Mouse (Mus musculus): ENCODE measurements around the gene Lce1b.

Lce1b gene

DNA sequence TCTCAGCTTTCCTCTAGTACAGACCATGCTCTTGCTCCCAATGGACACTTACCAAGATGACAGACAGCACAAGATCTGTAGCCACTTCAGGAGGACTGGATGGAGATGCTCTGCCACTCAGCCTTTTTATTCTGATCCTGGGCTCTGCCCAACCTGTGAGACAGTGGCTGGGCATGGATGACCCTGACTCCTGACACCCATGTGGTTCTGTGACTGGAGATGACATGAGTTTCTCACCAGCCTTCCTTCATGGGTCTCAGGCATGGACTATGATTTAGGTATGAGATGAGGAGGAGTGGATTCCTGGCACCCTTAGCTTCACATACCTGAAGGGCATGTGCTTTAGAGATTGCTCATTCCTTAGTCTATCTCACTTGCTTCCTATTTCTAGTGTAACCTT, at the start of gene Lce1b:
Gene Lce1b, minus strand, starts transcription at position 101 of the 400 bp plus-strand sequence.
- no peak for DNase-seq (ENCODE audit: low spot score in 2 of 2)

DNA sequence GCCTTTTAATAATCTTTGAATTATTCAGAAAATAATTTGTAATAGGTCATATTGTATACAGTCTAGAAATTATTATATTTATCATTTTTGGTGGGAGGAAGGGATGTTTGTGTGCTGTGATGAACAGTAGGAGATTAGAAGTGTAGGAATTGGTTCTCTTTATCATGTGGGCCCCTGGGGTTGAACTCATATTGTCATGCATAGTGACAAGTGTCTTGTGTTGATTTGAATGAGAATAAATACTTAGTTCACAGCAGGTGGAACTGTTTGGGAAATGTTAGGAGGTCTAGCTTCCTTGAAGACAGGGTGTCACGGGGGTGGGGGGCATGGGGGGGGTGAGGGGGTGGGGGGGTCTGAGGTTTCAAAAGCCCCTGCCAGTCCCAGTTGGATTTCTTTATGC, 37.9 kb upstream of the Lce1b start:
- no peak for DNase-seq (ENCODE audit: low spot score in 2 of 2)

DNA sequence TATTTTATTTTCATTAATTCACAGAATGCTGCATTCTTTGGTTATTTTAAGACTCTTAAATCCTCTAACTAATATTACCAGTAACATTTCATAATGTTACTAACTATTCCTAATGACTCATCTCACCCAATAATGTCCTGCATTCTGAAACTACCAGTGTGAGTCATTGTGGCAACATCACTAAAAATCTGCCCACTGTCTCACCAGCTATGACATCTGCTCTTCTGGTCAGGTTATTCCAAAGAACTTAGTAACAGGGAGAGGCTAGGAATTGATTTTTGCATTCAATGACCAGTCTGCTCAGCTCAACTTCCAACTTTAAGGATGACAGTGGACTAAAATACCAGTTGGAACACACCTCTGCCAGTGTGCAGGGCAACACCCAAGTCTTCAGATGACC, 35.0 kb upstream of the Lce1b start:
- DNase-seq (ENCODE audit: low spot score in 2 of 2): no peak

DNA sequence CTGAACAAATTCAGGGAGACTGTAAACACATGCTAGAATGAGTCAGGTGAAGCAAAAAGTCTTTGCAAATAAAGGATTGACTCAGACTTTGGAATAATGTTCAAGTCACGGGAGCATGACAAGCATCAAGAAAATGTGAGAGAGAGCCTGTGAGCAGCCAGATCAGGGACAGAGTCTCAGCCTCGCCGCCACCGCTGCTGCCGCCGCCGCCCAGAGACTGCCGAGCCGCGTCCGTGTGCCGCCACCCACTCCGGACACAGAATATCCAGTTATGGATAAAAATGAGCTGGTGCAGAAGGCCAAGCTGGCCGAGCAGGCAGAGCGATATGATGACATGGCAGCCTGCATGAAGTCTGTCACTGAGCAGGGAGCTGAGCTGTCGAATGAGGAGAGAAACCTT, 32.4 kb upstream of the Lce1b start:
- DNase-seq (ENCODE audit: low spot score in 2 of 2): peak; percentile 8 to 25

DNA sequence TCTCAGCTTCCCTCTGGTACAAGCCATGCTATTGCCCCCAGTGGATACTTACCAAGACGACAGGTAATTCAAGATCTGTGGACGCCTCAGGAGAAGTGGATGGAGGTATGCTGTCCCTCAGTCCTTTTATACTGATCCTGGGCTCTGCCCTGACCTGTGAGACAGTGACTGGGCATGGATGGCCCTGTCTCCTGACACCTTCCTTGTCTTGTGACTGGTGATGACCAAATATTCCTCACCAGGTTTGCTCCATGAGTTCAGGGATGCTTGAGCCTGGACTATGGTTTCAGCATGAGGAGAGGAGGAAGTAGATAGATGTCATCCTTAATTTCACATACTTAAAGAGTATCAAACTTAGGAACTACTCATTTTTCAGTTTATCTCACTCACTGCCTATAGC, 30.4 kb upstream of the Lce1b start, which contains the start of gene Lce1d:
Gene Lce1d, minus strand, starts transcription at position 101 of the 400 bp plus-strand sequence.
- DNase-seq (ENCODE audit: low spot score in 2 of 2): no peak

DNA sequence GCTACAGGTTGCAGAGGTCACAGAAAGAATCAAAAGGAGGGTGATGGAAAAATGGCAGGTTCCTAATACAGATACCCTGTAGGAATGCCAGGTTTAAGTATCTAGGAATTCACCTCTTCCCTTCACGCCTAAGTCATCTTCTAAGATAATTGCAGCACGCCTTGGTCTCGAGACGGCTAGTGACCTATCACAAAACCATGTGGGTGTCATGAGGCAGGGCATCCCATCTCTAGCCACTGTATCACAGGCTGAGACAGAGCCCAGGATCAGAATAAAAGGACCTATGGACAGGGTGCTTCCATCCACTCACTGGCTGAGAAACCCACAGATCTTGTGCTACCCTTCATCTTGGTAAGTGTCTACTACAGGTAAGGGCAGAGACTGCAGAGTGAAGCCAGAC, 22.2 kb upstream of the Lce1b start, which contains the start of gene Lce1c:
Gene Lce1c, plus strand, starts transcription at position 301 of the 400 bp plus-strand sequence.
- DNase-seq (ENCODE audit: low spot score in 2 of 2): no peak

DNA sequence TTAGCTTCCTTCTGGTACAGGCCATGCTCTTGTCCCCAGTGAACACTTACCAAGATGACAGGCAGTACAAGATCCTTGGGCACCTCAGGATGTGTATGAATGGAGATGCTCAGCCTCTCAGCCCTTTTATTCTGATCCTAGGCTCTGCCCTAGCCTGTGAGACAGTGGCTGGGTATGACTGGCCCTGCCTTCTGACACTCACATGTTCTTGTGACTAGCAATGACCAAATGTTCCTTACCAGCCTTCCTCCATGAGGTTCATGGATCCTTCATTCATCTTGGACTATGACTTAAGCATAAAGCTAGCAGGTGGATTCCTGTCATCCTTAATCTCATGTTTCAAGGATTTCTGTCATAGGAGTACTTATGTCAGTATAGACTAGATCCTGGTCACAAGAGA, 13.5 kb upstream of the Lce1b start, which contains the start of gene Lce1a2:
Gene Lce1a2, minus strand, starts transcription at position 101 of the 400 bp plus-strand sequence.
- DNase-seq (ENCODE audit: low spot score in 2 of 2): no peak

DNA sequence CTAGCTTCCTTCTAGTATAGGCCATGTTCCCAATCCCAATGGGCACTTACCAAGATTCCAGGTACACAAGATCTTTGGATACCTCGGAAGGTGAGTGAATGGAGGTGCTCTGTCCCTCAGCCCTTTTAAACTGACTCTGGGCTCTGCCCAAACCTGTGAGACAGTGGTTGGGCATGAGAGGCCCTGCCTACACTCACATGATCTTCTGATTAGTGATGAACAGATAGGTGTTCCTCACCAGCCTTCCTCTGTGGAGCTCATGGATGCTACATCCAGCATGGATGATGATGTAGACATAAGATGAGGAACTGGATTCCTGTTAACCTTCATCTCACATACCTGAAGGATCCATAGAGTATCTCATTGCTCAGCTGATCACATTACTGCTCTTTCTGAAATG, 8.5 kb downstream of the Lce1b start, which contains the start of gene Lce1a1:
Gene Lce1a1, minus strand, starts transcription at position 101 of the 400 bp plus-strand sequence.
- DNase-seq (ENCODE audit: low spot score in 2 of 2): no peak

DNA sequence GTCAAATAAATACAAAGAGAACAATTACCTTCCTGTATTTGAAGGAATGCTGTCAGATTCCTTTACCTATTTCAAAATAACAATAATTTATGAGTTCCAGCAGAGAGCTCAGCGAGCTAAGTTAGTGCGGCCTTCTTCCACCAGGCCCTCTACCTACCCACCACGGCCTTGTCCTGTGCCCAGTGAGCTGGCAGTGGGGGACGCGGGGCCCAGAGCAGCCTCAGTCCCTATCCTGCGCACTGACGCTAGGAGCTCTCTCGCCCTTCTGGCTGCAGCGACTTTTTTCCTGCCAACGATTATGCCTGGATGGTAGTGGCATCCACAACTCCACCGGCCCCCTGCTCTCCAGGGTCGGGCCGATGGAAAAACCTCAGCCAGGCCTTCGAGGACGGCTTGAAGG, 16.9 kb downstream of the Lce1b start:
- DNase-seq (ENCODE audit: low spot score in 2 of 2): no peak

DNA sequence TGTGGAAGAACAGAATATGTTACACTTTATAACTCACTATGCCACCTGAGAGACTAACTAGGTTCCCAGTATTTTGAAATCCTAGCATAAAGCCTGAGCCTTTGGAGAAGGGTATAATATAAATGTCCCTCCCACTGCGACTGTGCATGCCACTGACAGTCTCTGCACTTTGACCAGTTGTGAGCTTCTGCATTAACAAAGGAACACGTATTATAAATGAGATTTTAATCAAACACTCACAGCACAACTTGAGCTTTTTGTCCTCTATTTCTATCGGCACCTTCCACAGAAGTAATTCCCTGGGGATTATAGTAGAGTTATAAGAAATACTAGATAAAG, 18.1 kb downstream of the Lce1b start:
- no peak for DNase-seq (ENCODE audit: low spot score in 2 of 2)

DNA sequence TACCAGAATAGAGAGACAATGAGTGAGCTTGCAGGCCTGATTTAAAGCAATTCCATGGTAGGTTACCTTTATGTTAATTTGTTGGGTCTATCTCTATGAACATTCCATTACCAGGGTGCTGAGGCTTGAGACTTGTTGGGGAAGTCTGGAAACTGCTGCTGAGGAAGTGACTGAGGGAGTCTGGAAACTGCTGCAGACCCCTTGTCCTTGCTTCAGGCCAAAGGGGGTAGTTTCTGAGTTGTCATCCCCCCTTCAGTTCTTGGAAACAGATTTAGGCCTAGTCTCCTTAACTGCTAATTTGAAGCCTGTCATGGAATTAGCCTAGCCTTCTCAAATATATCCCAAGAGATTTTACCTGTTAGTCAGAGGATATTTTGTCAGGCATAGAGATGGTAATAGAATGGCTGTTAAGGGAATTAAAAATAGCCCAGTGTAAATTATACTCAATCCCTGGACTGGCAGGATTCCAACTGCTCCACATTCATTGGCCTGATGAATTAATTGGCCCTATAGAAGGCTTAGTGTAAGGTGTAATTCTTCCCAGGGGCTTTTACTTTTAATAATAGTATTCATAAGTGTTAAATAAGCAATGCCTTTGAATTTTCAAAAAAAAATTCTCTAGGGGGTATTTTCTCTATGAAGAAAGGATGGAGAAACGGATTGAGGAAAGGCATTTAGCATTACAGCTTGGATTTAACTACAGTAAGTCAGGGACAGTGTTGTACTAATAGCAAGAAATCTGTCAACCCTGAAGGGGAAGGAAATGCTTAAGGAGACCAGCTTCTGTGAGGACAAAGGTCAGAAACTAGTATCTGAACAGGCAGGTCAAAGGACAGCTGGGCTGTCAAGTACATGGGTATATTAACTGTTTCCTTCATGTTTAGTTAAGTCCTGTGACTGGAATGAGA, 18.7 kb downstream of the Lce1b start:
- no peak for DNase-seq (ENCODE audit: low spot score in 2 of 2)

DNA sequence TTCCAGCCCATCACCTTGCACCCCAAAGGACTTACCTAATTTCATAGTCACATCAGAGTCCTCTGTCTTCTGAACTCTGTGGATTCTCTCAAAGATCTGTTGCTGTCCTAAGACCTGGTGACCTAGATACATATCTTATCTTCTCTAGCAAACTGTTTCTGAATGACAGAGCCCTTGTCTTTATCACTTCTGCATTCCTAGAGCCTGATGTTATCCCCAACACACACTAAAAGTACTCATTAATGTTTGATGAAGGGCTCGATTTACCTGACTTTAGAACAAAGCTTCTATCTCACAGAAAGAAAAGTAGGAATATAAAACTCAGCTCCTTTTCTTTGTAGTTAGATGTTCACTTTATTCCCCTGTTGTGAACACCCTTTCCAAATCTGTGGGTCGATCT, 35.2 kb downstream of the Lce1b start, which contains the start of gene Lce6a:
Gene Lce6a, minus strand, starts transcription at position 101 of the 400 bp plus-strand sequence.
- no peak for DNase-seq (ENCODE audit: low spot score in 2 of 2)

DNA sequence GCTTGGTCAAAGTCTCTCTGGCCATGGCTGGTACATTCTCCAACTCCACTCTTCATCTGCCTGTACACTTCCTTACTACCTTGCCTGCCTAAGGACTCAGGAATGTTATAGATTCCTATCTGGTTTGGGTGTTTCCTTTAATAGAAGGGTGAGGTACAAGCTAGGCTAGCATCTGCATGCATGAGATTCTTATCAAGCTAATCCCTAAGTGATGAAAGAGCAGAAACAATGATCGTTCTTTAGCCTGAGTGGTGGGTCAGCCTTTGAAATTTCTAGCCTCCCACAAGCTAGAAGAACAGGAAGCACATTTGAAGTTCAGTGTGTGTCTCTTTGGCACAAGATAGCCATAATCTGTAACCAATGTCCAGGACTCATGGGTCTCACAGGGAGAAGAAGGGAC, 46.9 kb downstream of the Lce1b start:
- DNase-seq (ENCODE audit: low spot score in 2 of 2): no peak

DNA sequence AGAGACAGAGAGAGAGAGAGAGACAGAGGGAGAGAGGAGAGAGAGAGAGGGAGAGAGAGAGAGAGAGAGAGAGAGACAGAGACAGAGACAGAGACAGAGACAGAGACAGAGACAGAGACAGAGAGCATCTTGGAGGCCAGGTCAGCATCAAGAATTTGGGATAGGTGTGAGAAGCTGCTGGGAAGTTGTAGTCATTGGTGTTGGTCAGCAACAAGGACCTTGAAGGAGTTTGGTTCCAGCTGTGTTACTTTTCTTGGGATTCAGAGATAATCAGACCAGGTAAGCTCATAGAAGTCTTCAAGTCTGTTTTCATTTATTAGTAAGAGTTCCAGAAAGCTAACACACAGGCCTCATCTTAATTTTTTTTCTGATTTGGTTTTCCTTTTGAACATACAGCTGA, 49.3 kb downstream of the Lce1b start, which contains the start of gene 2210017I01Rik:
Gene 2210017I01Rik, minus strand, starts transcription at position 101 of the 400 bp plus-strand sequence.
- no peak for DNase-seq (ENCODE audit: low spot score in 2 of 2)
